Mouse (Mus musculus): ENCODE measurements around the gene Narf. TPM values are rescaled to one million over a fixed set of nuclear protein-coding genes. Genes with fewer than 3 reads are reported as not detected.

Gene Narf
- polyA plus RNA-seq (2017; shearing (Covaris generic)), result 53.2 TPM

GRCm38 (mm10) chr11:121236564-121237344 is at the start of gene Narf:
Gene Narf, plus strand, starts transcription at chr11:121237253.

GRCm38 (mm10) chr11:121204161-121205006 is 32.7 kb upstream of the Narf start, which contains the start of the genes Hexdc and Ogfod3:
Gene Hexdc, plus strand, starts transcription at chr11:121204433.
Gene Ogfod3, minus strand, starts transcription at chr11:121204711.

GRCm38 (mm10) chr11:121229018-121229439 is 8.0 kb upstream of the Narf start, which contains the start of gene Cybc1:
Gene Cybc1, minus strand, starts transcription at chr11:121229322.

GRCm38 (mm10) chr11:121259160-121260100 is 22.4 kb downstream of the Narf start, which contains the start of gene Foxk2:
Gene Foxk2, plus strand, starts transcription at chr11:121259990.

Other genes starting within 250 kb of the Narf start
- gene Csnk1d, start 245.9 kb upstream of the Narf start, polyA plus RNA-seq (2017; shearing (Covaris generic)), result 127 TPM
- gene Cd7, start 197.8 kb upstream of the Narf start, polyA plus RNA-seq (2017; shearing (Covaris generic)), result 68.3 TPM
- not detected for gene Sectm1b, start 173.7 kb upstream of the Narf start, polyA plus RNA-seq (2017; shearing (Covaris generic))
- not detected for gene Sectm1a, start 156.0 kb upstream of the Narf start, polyA plus RNA-seq (2017; shearing (Covaris generic))
- not detected for gene Tex19.2, start 118.6 kb upstream of the Narf start, polyA plus RNA-seq (2017; shearing (Covaris generic))
- gene Tex19.1, start 91.1 kb upstream of the Narf start, polyA plus RNA-seq (2017; shearing (Covaris generic)), result not detected
- not detected for gene Uts2r, start 77.0 kb upstream of the Narf start, polyA plus RNA-seq (2017; shearing (Covaris generic))
- 1.9 TPM for gene Hexdc, start 32.8 kb upstream of the Narf start, polyA plus RNA-seq (2017; shearing (Covaris generic))
- gene Ogfod3, start 32.5 kb upstream of the Narf start, polyA plus RNA-seq (2017; shearing (Covaris generic)), result 6.3 TPM
- 150 TPM for gene Cybc1, start 7.9 kb upstream of the Narf start, polyA plus RNA-seq (2017; shearing (Covaris generic))
- 2.5 TPM for gene Foxk2, start 22.7 kb downstream of the Narf start, polyA plus RNA-seq (2017; shearing (Covaris generic))
- 44.1 TPM for gene Wdr45b, start 117.2 kb downstream of the Narf start, polyA plus RNA-seq (2017; shearing (Covaris generic))
- gene Rab40b, start 151.0 kb downstream of the Narf start, polyA plus RNA-seq (2017; shearing (Covaris generic)), result 0.20 TPM
- 0.89 TPM for gene Fn3krp, start 184.1 kb downstream of the Narf start, polyA plus RNA-seq (2017; shearing (Covaris generic))
- not detected for gene Fn3k, start 197.7 kb downstream of the Narf start, polyA plus RNA-seq (2017; shearing (Covaris generic))
- 50.3 TPM for gene Tbcd, start 214.7 kb downstream of the Narf start, polyA plus RNA-seq (2017; shearing (Covaris generic))

Measured in activated CD4-positive, CD25-positive, alpha-beta regulatory T cell, adult 9 weeks (primary cell).